Mouse (Mus musculus): ENCODE measurements around the gene Zfp36. TPM values are rescaled to one million over a fixed set of nuclear protein-coding genes. Genes with fewer than 3 reads are reported as not detected.

Zfp36 gene
- total and polyA plus RNA-seq, 3 experiments = 19.4 to 28.2 (median 26.3) TPM

DNA sequence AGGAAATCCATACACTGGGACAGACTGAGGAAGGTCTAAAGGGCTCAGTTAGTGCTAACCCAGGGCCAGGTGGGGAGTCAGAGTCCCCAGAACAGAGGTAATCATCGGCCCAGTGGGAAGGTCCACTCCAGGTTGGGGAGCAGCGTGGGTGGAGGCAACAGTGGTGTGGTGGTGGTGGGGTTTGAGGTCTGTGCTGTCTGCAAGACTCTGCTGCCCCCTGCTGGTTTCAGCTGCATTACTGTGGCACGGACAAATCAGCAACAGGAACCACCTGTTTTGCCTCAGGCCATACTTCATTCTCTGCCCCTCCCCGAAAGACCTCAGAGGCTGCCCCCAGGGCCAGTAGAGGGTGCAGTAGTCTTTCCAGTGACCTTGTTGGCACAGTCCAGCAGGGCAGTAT, 6.4 kb upstream of the Zfp36 start:
- WGBS = 1% methylated on average over 4 of the region's 4 CpGs
- H3K36me3 ChIP-seq (ENCODE audit: control insufficient read depth, insufficient read depth, low read length) = no peaks in the 10 kb centered on the region
- peaks cover 15% of the 10 kb centered on the region for H3K4me1 ChIP-seq (ENCODE audit: control insufficient read depth, insufficient read depth, low read length)
- H3K9ac ChIP-seq (ENCODE audit: low read depth, low read length) = no peak overlapping the region
- no peak overlapping the region for H3K4me3 ChIP-seq
- TF ChIP-seq CTCF (IDR thresholded peaks at IDR 0.05) (peak; percentile 82), POLR2A (IDR thresholded peaks at IDR 0.05; ENCODE audit: insufficient read depth, low read depth, low read length) (no peak), EP300 (IDR thresholded peaks at IDR 0.05; ENCODE audit: insufficient read depth, low read depth, low read length) (peak; percentile 99)
- intact Hi-C loops (cut with DNase I) = loop anchor here (1.0 to 5.0 kb wide), 2 partner anchors 13 to 109 kb away; partner anchors contain the start of gene Eid2b
- no peaks in the 10 kb centered on the region for H3K27me3 ChIP-seq (ENCODE audit: control insufficient read depth, insufficient read depth, low read length)
- peak overlapping the region; percentile 62 for H3K27ac ChIP-seq
- H3K79me2 ChIP-seq (replicated peaks; ENCODE audit: control insufficient read depth, insufficient read depth, low read length) = no peaks in the 10 kb centered on the region
- DNase-seq = peak; percentile 86 to 89

DNA sequence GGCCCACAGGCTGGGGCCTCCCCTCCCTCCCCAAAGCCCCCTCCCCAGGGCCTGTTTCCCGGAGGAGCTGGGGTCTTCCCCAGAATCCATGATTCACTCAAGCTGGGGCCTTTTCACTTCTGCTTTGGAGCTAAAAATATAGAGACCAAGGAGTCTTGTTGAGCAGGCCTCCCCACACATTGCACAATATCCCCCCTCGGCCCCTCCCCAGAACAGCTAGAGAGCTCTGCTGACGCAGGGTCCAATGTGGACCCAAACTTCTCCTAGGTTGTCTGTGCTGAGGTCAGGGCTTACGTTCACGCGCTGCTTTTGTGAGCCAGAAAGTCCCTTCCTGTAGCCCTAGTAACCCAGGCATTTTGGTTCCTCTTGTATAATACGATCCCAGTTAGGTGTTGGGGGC, 6.0 kb upstream of the Zfp36 start:
- H3K9ac ChIP-seq (ENCODE audit: low read depth, low read length) = no peak overlapping the region
- peaks cover 15% of the 10 kb centered on the region for H3K4me1 ChIP-seq (ENCODE audit: control insufficient read depth, insufficient read depth, low read length)
- intact Hi-C loops (cut with DNase I) = loop anchor here (1.0 to 5.0 kb wide), 2 partner anchors 13 to 109 kb away; partner anchors contain the start of gene Eid2b
- DNase-seq = peak; percentile 57 to 77
- WGBS = 74% methylated on average over 7 of the region's 7 CpGs
- no peaks in the 10 kb centered on the region for H3K27me3 ChIP-seq (ENCODE audit: control insufficient read depth, insufficient read depth, low read length)
- H3K36me3 ChIP-seq (ENCODE audit: control insufficient read depth, insufficient read depth, low read length) = no peaks in the 10 kb centered on the region
- no peak overlapping the region for H3K4me3 ChIP-seq
- no peak for TF ChIP-seq EP300 (IDR thresholded peaks at IDR 0.05; ENCODE audit: insufficient read depth, low read depth, low read length)
- H3K27ac ChIP-seq = peak overlapping the region; percentile 62
- H3K79me2 ChIP-seq (replicated peaks; ENCODE audit: control insufficient read depth, insufficient read depth, low read length) = no peaks in the 10 kb centered on the region

DNA sequence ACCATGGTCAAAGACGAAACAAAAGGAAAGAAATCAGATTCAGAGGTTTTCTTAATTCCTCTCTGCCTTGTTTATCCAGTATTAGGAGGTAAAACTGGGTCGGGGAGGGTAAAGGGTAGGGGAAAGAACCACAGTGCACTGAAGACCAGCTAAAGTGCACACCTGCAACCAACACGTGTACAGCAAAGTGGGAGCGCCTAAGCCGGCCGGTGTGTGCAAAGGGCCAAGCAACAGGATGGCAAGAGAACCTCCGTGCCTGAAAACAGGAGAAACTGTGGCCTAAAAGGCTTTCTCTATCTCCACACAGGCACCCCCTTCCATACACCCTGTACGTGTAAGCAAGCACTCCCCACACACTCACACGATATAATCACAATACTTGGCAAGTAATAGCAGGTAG, 5.1 kb upstream of the Zfp36 start:
- TF ChIP-seq POLR2A (IDR thresholded peaks at IDR 0.05; ENCODE audit: insufficient read depth, low read depth, low read length) (no peak), CTCF (IDR thresholded peaks at IDR 0.05) (no peak), EP300 (IDR thresholded peaks at IDR 0.05; ENCODE audit: insufficient read depth, low read depth, low read length) (no peak)
- H3K27me3 ChIP-seq (ENCODE audit: control insufficient read depth, insufficient read depth, low read length) = no peaks in the 10 kb centered on the region
- peaks cover 19% of the 10 kb centered on the region for H3K4me1 ChIP-seq (ENCODE audit: control insufficient read depth, insufficient read depth, low read length)
- peak overlapping the region; percentile 62 for H3K27ac ChIP-seq
- no peak overlapping the region for H3K9ac ChIP-seq (ENCODE audit: low read depth, low read length)
- H3K36me3 ChIP-seq (ENCODE audit: control insufficient read depth, insufficient read depth, low read length) = 0 out of 2 replicates have a peak, but pooled peaks cover 5% of the 10 kb centered on the region
- 88% methylated on average over 9 of the region's 9 CpGs for WGBS
- H3K4me3 ChIP-seq = no peak overlapping the region
- H3K79me2 ChIP-seq (replicated peaks; ENCODE audit: control insufficient read depth, insufficient read depth, low read length) = no peaks in the 10 kb centered on the region
- intact Hi-C loops (cut with DNase I) = loop anchor here (5.0 kb wide), 1 partner anchor 108 kb away; the partner anchor contains the start of gene Eid2b
- no peak for DNase-seq

DNA sequence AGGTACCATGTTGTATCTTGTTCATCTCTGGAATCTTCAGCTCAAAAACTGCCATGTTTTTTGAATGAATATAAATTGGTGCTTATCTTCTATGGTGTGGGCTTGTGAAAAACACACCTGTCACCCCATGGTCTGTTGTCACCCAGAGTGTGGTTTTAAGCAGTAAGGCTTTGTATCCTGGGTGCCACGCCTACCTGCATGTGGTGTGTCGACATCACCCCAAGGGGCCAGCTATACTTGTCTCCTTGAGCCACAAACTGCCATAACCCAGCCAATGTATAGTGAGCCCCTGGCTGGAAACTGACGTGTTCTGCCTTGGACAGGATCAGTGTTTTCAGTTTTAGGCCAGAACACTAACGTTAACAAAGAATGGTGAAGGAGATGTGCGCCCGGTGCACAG, 4.1 kb upstream of the Zfp36 start:
- TF ChIP-seq EP300 (IDR thresholded peaks at IDR 0.05; ENCODE audit: insufficient read depth, low read depth, low read length) (no peak), POLR2A (IDR thresholded peaks at IDR 0.05; ENCODE audit: insufficient read depth, low read depth, low read length) (no peak), CTCF (IDR thresholded peaks at IDR 0.05) (no peak)

DNA sequence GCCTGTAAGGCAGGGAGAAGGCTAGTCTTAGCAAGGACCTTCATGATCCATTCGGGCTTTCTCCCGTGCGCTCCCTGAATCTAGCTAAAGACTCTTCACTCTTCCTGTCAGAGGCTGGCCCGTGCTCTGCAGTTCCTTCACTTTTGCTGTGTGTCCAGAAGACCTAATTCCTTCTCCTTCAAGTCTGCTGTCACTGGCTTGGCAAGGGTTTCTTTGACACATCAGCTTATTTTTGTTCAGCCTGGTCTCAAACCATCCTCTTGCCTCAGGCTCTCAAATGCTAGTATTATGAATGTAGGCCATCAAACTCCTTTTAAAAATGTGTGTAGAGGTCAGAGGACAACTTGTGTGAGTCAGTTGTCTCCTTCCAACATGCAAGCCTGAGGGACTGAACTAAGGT, 3.6 kb upstream of the Zfp36 start:
- 0 out of 2 replicates have a peak, but pooled peaks cover 5% of the 10 kb centered on the region for H3K36me3 ChIP-seq (ENCODE audit: control insufficient read depth, insufficient read depth, low read length)
- intact Hi-C loops (cut with DNase I) = loop anchor here (5.0 kb wide), 1 partner anchor 429 kb away; no protein-coding TSS in a partner anchor
- no peaks in the 10 kb centered on the region for H3K27me3 ChIP-seq (ENCODE audit: control insufficient read depth, insufficient read depth, low read length)
- H3K27ac ChIP-seq = peak overlapping the region; percentile 93
- H3K9ac ChIP-seq (ENCODE audit: low read depth, low read length) = no peak overlapping the region
- TF ChIP-seq EP300 (IDR thresholded peaks at IDR 0.05; ENCODE audit: insufficient read depth, low read depth, low read length) (no peak), POLR2A (IDR thresholded peaks at IDR 0.05; ENCODE audit: insufficient read depth, low read depth, low read length) (no peak), CTCF (IDR thresholded peaks at IDR 0.05) (no peak)
- DNase-seq = no peak
- no peaks in the 10 kb centered on the region for H3K79me2 ChIP-seq (replicated peaks; ENCODE audit: control insufficient read depth, insufficient read depth, low read length)
- peaks cover 19% of the 10 kb centered on the region for H3K4me1 ChIP-seq (ENCODE audit: control insufficient read depth, insufficient read depth, low read length)
- 47% methylated on average over 4 of the region's 4 CpGs for WGBS
- no peak overlapping the region for H3K4me3 ChIP-seq

More for the DNA sequence above, 4.1 kb upstream of the Zfp36 start:
- intact Hi-C loops (cut with DNase I) = loop anchor here (5.0 kb wide), 1 partner anchor 428 kb away; no protein-coding TSS in a partner anchor
- Histone ChIP-seq H3K4me3 (no peak overlapping the region), H3K9ac (ENCODE audit: low read depth, low read length) (no peak overlapping the region), H3K27ac (no peak overlapping the region; the same call in 1 of the 2 replicates), H3K4me1 (ENCODE audit: control insufficient read depth, insufficient read depth, low read length) (peaks cover 19% of the 10 kb centered on the region), H3K79me2 (replicated peaks; ENCODE audit: control insufficient read depth, insufficient read depth, low read length) (no peaks in the 10 kb centered on the region), H3K36me3 (ENCODE audit: control insufficient read depth, insufficient read depth, low read length) (0 out of 2 replicates have a peak, but pooled peaks cover 5% of the 10 kb centered on the region), H3K27me3 (ENCODE audit: control insufficient read depth, insufficient read depth, low read length) (no peaks in the 10 kb centered on the region)
- no peak for DNase-seq
- WGBS = 86% methylated on average over 6 of the region's 6 CpGs

DNA sequence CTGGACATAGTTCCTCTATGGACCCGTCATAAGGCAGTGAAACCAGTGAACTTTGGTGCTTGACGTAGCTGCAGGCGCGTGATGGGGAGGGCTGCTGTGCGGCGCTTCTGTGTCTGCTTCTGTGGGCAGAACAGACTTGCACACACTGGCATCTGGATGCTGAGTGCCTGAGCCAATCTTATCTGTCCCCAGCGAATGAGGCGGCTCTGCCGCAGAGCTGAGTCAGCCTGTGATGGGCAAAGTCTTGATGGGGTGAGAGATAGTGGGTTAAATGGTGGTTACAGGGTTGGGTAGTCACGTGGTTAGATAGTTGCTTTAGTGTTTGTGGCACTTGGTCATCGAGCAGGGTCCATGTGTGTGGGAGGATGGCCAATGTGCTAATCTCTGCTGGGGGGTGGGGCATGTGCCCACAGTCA, 2.9 kb upstream of the Zfp36 start:
- Histone ChIP-seq H3K4me3 (no peak overlapping the region), H3K27me3 (ENCODE audit: control insufficient read depth, insufficient read depth, low read length) (no peaks in the 10 kb centered on the region), H3K4me1 (ENCODE audit: control insufficient read depth, insufficient read depth, low read length) (peaks cover 19% of the 10 kb centered on the region), H3K9ac (ENCODE audit: low read depth, low read length) (peak overlapping the region; percentile 58), H3K79me2 (replicated peaks; ENCODE audit: control insufficient read depth, insufficient read depth, low read length) (no peaks in the 10 kb centered on the region), H3K27ac (peak overlapping the region; percentile 93), H3K36me3 (ENCODE audit: control insufficient read depth, insufficient read depth, low read length) (0 out of 2 replicates have a peak, but pooled peaks cover 5% of the 10 kb centered on the region)
- TF ChIP-seq POLR2A (IDR thresholded peaks at IDR 0.05; ENCODE audit: insufficient read depth, low read depth, low read length) (peak; percentile 33; the same call in 1 of the 2 replicates), CTCF (IDR thresholded peaks at IDR 0.05) (no peak)
- 13% methylated on average over 11 of the region's 11 CpGs for WGBS
- DNase-seq = peak; percentile 65 to 80
- intact Hi-C loops (cut with DNase I) = loop anchor here (5.0 kb wide), 1 partner anchor 429 kb away; no protein-coding TSS in a partner anchor
